ENCODE assay signal across 10 mouse cellular contexts in genomic region chr15:59759566-59759965, GRCm38 (mm10).
DNase-seq lines count a peak whose midpoint lies in the region; ATAC-seq lines count a peak whose summit lies in the region.
"Had no signal": no experiment of that assay in that cellular context is flagged by ENCODE, and none has a peak within 500 bp of the region (broad histone marks: within the 10 kb centered on the region; RNA-seq: fewer than 3 reads in every experiment).

No protein-coding gene starts in this region.

- no peak overlapping the region for H3K9ac ChIP-seq in forebrain, embryonic 14.5 days (ENCODE audit: low read length)
- no peak overlapping the region for H3K9ac ChIP-seq in forebrain, embryonic 12.5 days
- H3K9ac ChIP-seq: hindbrain, embryonic 15.5 days; liver, embryonic 15.5 days had no signal

- 57% methylated on average over 4 of the region's 4 CpGs for WGBS in forebrain, embryonic 14.5 days
- WGBS in forebrain, embryonic 12.5 days = 50% methylated on average over 4 of the region's 4 CpGs

- no peaks in the 10 kb centered on the region for H3K36me3 ChIP-seq in forebrain, embryonic 14.5 days (ENCODE audit: control insufficient read depth, insufficient read depth, low read length)
- no peaks in the 10 kb centered on the region for H3K36me3 ChIP-seq in forebrain, embryonic 12.5 days (replicated peaks)
- H3K36me3 ChIP-seq: hindbrain, embryonic 15.5 days; liver, embryonic 15.5 days had no signal

- H3K9me3 ChIP-seq in forebrain, embryonic 14.5 days (replicated peaks; ENCODE audit: control insufficient read depth, low read length) = no peaks in the 10 kb centered on the region
- no peaks in the 10 kb centered on the region for H3K9me3 ChIP-seq in forebrain, embryonic 12.5 days
- H3K9me3 ChIP-seq: hindbrain, embryonic 15.5 days; liver, embryonic 15.5 days had no signal

- no peaks in the 10 kb centered on the region for H3K4me1 ChIP-seq in forebrain, embryonic 14.5 days (ENCODE audit: control insufficient read depth, insufficient read depth, low read length)
- H3K4me1 ChIP-seq in forebrain, embryonic 12.5 days = no peaks in the 10 kb centered on the region
- H3K4me1 ChIP-seq: hindbrain, embryonic 15.5 days; liver, embryonic 15.5 days had no signal

- no peak overlapping the region for H3K4me2 ChIP-seq in forebrain, embryonic 14.5 days (ENCODE audit: low read length)
- no peak overlapping the region for H3K4me2 ChIP-seq in forebrain, embryonic 12.5 days
- H3K4me2 ChIP-seq: hindbrain, embryonic 15.5 days; liver, embryonic 15.5 days had no signal

- DNase-seq in adrenal gland, adult 18-20 months (ENCODE audit: low spot score in 2 of 2) = peak; percentile 42 to 54
- peak; percentile 61 for DNase-seq in gastrocnemius, adult 18-20 months (ENCODE audit: low spot score)
- DNase-seq in heart, postnatal 4 days = peak; percentile 66
- peak; percentile 60 for DNase-seq in skeletal muscle tissue, adult 2 months (ENCODE audit: low read depth, low spot score)
- DNase-seq in embryo, embryonic 9.5 days (ENCODE audit: extremely low spot score) = no peak
- DNase-seq in forebrain, embryonic 14.5 days (ENCODE audit: low spot score) = no peak

- no peak overlapping the region for H3K4me3 ChIP-seq in forebrain, embryonic 14.5 days (ENCODE audit: low read depth, low read length)
- no peak overlapping the region for H3K4me3 ChIP-seq in forebrain, embryonic 12.5 days (replicated peaks)
- H3K4me3 ChIP-seq: hindbrain, embryonic 15.5 days; liver, embryonic 15.5 days had no signal

- H3K27ac ChIP-seq in forebrain, embryonic 14.5 days (ENCODE audit: low read depth, low read length) = no peak overlapping the region
- H3K27ac ChIP-seq in forebrain, embryonic 12.5 days = no peak overlapping the region
- H3K27ac ChIP-seq: hindbrain, embryonic 15.5 days; liver, embryonic 15.5 days had no signal

- no peaks in the 10 kb centered on the region for H3K27me3 ChIP-seq in forebrain, embryonic 14.5 days (replicated peaks; ENCODE audit: control insufficient read depth, insufficient read depth, low read length)
- H3K27me3 ChIP-seq in forebrain, embryonic 12.5 days = no peaks in the 10 kb centered on the region; the same call in 1 of the 2 replicates
- H3K27me3 ChIP-seq: hindbrain, embryonic 15.5 days; liver, embryonic 15.5 days had no signal

- ATAC-seq in erythroid progenitor cell, adult 5-6 weeks (replicated peaks; ENCODE audit: low FRiP score, poor library complexity, severe bottlenecking) = no peak
- no peak for ATAC-seq in forebrain, embryonic 14.5 days
- no peak for ATAC-seq in forebrain, embryonic 12.5 days (ENCODE audit: low FRiP score)

Comparison
In these comparisons a context has a peak if more than half of its experiments do, and no peak if none do; other contexts are left out.
1. DNase-seq: peak in adrenal gland, adult 18-20 months (2 of 2), gastrocnemius, adult 18-20 months (single experiment), heart, postnatal 4 days (single experiment) and skeletal muscle tissue, adult 2 months (single experiment); none in embryo, embryonic 9.5 days (single experiment) and forebrain, embryonic 14.5 days (single experiment).